Mouse (Mus musculus) testis, adult 2 months (tissue): ENCODE data around the gene Mdga1.

Experiments
- CTCF ChIP-seq: fragments of 200-500 bp; IDR thresholded peaks from 2 replicates; pipeline ENCODE4 v1.5.1; 2012; ENCODE audit warnings: low read depth, mild to moderate bottlenecking, inconsistent platforms, low read length, moderate library complexity; ENCODE audit not compliant: control insufficient read depth, insufficient read depth, insufficient replicate concordance
- POLR2A ChIP-seq: fragments of 200-500 bp; IDR thresholded peaks from 2 replicates; pipeline ENCODE4 v1.6.1; 2012; ENCODE audit warnings: low read depth, mild to moderate bottlenecking, inconsistent platforms, low read length, moderate library complexity; ENCODE audit not compliant: control insufficient read depth

- TF ChIP-seq CTCF = no peak
- no peak for TF ChIP-seq POLR2A
These were observed 74.3 kb downstream of the Mdga1 start for GRCm38 (mm10) chr17:29895566-29895965.
